Mouse (Mus musculus) myocyte (in vitro differentiated cells): ENCODE data around the gene Gm37240. TPM values are rescaled to one million over a fixed set of nuclear protein-coding genes. Genes with fewer than 3 reads are reported as not detected.

Source experiments
- H3K27me3 ChIP-seq: one replicate; pipeline ENCODE4 v1.6.1; 2011; ENCODE audit not compliant: control insufficient read depth, insufficient read depth, insufficient read length
- H3K36me3 ChIP-seq: one replicate; pipeline ENCODE4 v1.6.1; 2011; ENCODE audit not compliant: control insufficient read depth, insufficient read depth
- H3K4me2 ChIP-seq: one replicate; pipeline ENCODE4 v1.6.1; 2011; ENCODE audit warnings: low read depth, control low read depth
- H3K4me3 ChIP-seq: one replicate; pipeline ENCODE4 v1.5.1; 2011; ENCODE audit warnings: mild to moderate bottlenecking, control low read depth, moderate library complexity
- H3K79me2 ChIP-seq: one replicate; pipeline ENCODE4 v1.6.1; 2011; ENCODE audit not compliant: control insufficient read depth, insufficient read depth
- H3ac ChIP-seq: one replicate; pipeline ENCODE4 v1.6.1; 2011; ENCODE audit not compliant: control insufficient read depth, insufficient read length
- CEBPB ChIP-seq: IDR thresholded peaks from 2 replicates; pipeline ENCODE4 v1.6.1; 2011; ENCODE audit warnings: mild to moderate bottlenecking, moderate library complexity; ENCODE audit not compliant: poor library complexity, insufficient read depth, severe bottlenecking
- E2F4 ChIP-seq: IDR thresholded peaks from one replicate; pipeline ENCODE4 v1.6.1; 2011; ENCODE audit warnings: mild to moderate bottlenecking, control low read depth, moderate library complexity; ENCODE audit not compliant: insufficient read depth
- MAX ChIP-seq: IDR thresholded peaks from one replicate; pipeline ENCODE4 v1.6.1; 2011; ENCODE audit warnings: low read depth, mild to moderate bottlenecking, control low read depth
- MYOD1 ChIP-seq, 3 experiments: IDR thresholded peaks; one replicate each; pipeline ENCODE4 v1.6.1; 2011; ENCODE audit warnings: control low read depth in 2 of 3, low read depth in 2 of 3, mild to moderate bottlenecking in 2 of 3, moderate library complexity in 1 of 3; ENCODE audit not compliant: insufficient read length in 2 of 3, control insufficient read depth in 1 of 3
- MYOG ChIP-seq, 3 experiments: IDR thresholded peaks; one replicate each; pipeline ENCODE4 v1.6.1; 2011; ENCODE audit warnings: control low read depth in 2 of 3, low read depth in 2 of 3, mild to moderate bottlenecking in 2 of 3; ENCODE audit not compliant: insufficient read length in 2 of 3, control insufficient read depth in 1 of 3, insufficient read depth in 1 of 3
- POLR2A ChIP-seq: IDR thresholded peaks from one replicate; pipeline ENCODE4 v1.6.1; 2011; ENCODE audit warnings: low read depth, mild to moderate bottlenecking, control low read depth, moderate library complexity; ENCODE audit not compliant: insufficient read length
- POLR2AphosphoS2 ChIP-seq: IDR thresholded peaks from one replicate; pipeline ENCODE4 v1.6.1; 2011; ENCODE audit warnings: low read depth, control low read depth; ENCODE audit not compliant: insufficient read length
- REST ChIP-seq: IDR thresholded peaks from one replicate; pipeline ENCODE4 v1.6.1; 2011; ENCODE audit warnings: mild to moderate bottlenecking, control low read depth, moderate library complexity; ENCODE audit not compliant: insufficient read depth, insufficient read length
- SRF ChIP-seq: IDR thresholded peaks from one replicate; pipeline ENCODE4 v1.6.1; 2011; ENCODE audit warnings: low read depth; ENCODE audit not compliant: control insufficient read depth, insufficient read length
- TCF12 ChIP-seq: IDR thresholded peaks from one replicate; pipeline ENCODE4 v1.6.1; 2011; ENCODE audit warnings: mild to moderate bottlenecking, control low read depth; ENCODE audit not compliant: poor library complexity, insufficient read depth, severe bottlenecking
- TCF3 ChIP-seq: IDR thresholded peaks from one replicate; pipeline ENCODE4 v1.6.1; 2011; ENCODE audit warnings: low read depth, control low read depth; ENCODE audit not compliant: insufficient read length
- USF1 ChIP-seq: IDR thresholded peaks from one replicate; pipeline ENCODE4 v1.6.1; 2011; ENCODE audit warnings: low read depth, mild to moderate bottlenecking, control low read depth, moderate library complexity
- polyA plus RNA-seq: library from polyadenylated mRNA; unstranded; fragments of >200 nt; fragmentation: generic; extraction: Trizol; gene quantifications from one replicate; pipeline ENCODE4 v1.2.1, GENCODE M21; 2012; ENCODE audit warnings: missing spikeins

Gene Gm37240
- polyA plus RNA-seq, 1 experiment, result 8.7 TPM

DNA sequence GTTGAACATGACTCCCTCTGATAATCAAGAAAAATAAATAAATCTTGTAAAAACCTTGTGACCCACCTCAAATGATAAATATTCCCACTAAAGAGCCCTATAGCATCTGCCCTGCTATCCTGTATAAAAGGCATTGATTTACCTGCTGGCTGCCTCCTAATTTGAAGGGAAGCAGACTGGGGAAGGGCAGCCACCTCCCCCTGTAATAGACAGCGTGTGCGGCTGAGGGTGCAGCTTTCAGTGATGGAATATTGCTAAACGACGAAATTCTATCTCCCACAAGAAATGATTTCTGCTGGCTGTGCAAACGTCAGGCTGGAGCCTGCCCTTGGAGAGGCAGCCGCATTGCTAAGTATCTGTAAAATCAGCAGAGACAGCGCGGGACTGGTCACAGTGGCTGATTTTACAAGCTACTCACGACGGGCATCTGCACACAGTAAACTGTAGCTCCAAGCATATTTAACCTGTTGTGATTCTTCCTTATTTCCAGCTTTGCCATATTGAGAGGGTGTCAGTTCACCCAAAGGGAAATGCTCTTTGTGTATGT lies 1147.2 kb downstream of the Gm37240 start:
- Histone ChIP-seq H3K79me2 (no peaks in the 10 kb centered on the region), H3K4me3 (no peak overlapping the region), H3K4me2 (no peak overlapping the region), H3ac (no peak overlapping the region), H3K27me3 (no peaks in the 10 kb centered on the region), H3K36me3 (no peaks in the 10 kb centered on the region)
- TF ChIP-seq MYOD1 (IDR thresholded peaks at IDR 0.05; ENCODE audit: control insufficient read depth in 1 of 3, insufficient read length in 2 of 3, low read depth in 2 of 3) (no peak), MAX (no peak), MYOG (IDR thresholded peaks at IDR 0.05; ENCODE audit: control insufficient read depth in 1 of 3, insufficient read depth in 1 of 3, insufficient read length in 2 of 3, low read depth in 2 of 3) (no peak), POLR2A (no peak), TCF12 (no peak), USF1 (no peak), CEBPB (no peak), TCF3 (no peak)

DNA sequence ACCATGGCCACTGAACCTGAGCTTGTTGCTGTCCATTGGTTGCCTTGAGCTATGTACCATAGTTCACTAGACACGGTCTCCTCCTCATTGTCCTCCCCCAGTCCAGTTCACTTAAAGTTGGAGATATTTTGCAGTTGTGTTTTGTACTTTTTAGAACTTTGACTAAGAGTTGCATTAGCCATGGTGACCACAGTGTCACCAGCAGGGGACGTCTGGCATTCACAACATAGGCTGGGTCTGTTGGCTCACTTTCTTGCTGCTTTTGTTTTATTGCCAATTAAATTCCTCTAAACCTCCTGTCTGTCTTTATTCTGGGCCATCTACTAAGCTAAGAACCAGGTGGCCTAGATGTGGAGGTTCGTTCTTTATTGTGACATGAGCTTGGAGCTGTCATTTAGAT lies 1150.2 kb downstream of the Gm37240 start:
- H3K36me3 ChIP-seq, result no peaks in the 10 kb centered on the region
- no peaks in the 10 kb centered on the region for H3K27me3 ChIP-seq
- no peak overlapping the region for H3K4me2 ChIP-seq
- H3ac ChIP-seq, result no peak overlapping the region
- H3K4me3 ChIP-seq, result no peak overlapping the region
- TF ChIP-seq TCF3, result no peak
- no peak for TF ChIP-seq CEBPB
- TF ChIP-seq MAX, result no peak
- TF ChIP-seq POLR2A, result no peak
- no peak for TF ChIP-seq TCF12
- TF ChIP-seq POLR2AphosphoS2, result no peak
- TF ChIP-seq USF1, result no peak
- TF ChIP-seq E2F4, result no peak
- no peak for TF ChIP-seq MYOD1 (IDR thresholded peaks at IDR 0.05; ENCODE audit: control insufficient read depth in 1 of 3, insufficient read length in 2 of 3, low read depth in 2 of 3)
- no peak for TF ChIP-seq REST
- no peak for TF ChIP-seq SRF
- TF ChIP-seq MYOG (IDR thresholded peaks at IDR 0.05; ENCODE audit: control insufficient read depth in 1 of 3, insufficient read depth in 1 of 3, insufficient read length in 2 of 3, low read depth in 2 of 3), result no peak
- H3K79me2 ChIP-seq, result no peaks in the 10 kb centered on the region

DNA sequence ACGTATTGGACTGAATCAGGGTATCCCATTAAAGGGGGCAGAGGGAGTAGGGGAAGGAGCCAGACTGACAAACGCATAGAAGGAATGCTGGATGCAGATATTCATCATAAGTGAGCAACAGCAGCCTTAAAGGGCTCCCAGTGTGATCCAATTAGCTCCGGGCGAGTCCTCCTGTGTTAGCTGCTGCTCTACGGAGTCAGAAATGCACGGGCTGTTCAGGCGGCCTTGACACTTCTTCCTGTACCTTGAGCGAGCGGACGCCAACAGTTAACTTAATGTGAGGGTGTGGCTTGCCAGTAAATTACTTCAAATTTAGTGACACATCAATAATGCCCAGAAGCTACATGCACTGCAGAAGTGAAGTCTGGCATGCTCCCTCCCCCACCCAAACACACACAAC lies 1151.6 kb downstream of the Gm37240 start:
- Histone ChIP-seq H3K27me3 (no peaks in the 10 kb centered on the region), H3ac (no peak overlapping the region), H3K79me2 (no peaks in the 10 kb centered on the region), H3K4me2 (no peak overlapping the region), H3K4me3 (no peak overlapping the region), H3K36me3 (no peaks in the 10 kb centered on the region)
- TF ChIP-seq E2F4, result no peak
- no peak for TF ChIP-seq MYOD1 (IDR thresholded peaks at IDR 0.05; ENCODE audit: control insufficient read depth in 1 of 3, insufficient read length in 2 of 3, low read depth in 2 of 3)
- TF ChIP-seq SRF, result no peak
- no peak for TF ChIP-seq CEBPB
- TF ChIP-seq POLR2A, result no peak

DNA sequence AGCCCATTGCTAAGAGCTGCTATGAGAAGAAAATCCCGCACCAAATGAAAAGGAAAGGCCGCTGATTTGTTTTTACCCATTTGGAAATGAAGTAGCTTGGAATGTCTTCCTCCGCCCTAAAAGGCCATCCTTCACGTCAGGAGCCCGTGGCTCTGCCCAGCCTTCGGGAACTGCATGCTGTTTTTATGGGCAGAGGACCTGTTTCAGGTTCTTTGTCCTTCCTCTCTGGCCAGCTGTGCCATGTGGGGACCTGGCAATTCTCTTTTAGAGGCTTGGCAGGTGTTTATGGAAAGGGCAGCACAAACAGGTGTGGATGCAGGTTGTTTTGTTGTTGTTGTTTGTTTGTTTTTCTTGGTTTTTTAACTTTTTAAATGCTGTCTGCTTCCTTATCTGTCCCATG lies 1154.8 kb downstream of the Gm37240 start:
- H3K4me3 ChIP-seq, result no peak overlapping the region

DNA sequence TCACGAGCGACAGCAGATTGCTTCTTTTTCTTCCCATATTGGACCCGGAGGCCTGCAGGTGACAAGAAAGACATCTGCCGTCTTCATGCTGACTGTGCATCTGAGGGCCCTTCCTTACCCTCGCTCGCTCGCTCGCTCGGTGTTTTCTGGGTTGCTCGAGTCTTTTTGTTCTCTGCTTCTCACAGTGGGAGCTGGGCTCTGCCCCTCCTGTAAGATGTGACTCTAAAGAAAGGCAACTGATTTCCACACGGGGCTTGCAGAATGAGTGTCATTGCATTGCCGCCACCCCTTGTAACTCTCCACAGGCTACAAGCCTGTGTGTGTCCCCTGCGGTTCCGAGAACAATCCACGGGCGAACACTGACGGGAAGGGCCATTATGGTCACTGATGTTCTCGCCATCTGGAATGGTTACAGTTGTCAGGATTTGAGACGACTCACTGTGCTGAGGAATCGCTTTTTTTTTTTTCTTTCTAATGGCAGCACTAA lies 1155.3 kb downstream of the Gm37240 start:
- Histone ChIP-seq H3ac (no peak overlapping the region), H3K4me3 (no peak overlapping the region), H3K27me3 (no peaks in the 10 kb centered on the region), H3K36me3 (no peaks in the 10 kb centered on the region), H3K4me2 (peak overlapping the region; percentile 15), H3K79me2 (no peaks in the 10 kb centered on the region)
- TF ChIP-seq REST, result no peak
- TF ChIP-seq TCF3, result no peak
- TF ChIP-seq CEBPB, result no peak
- TF ChIP-seq USF1, result no peak
- no peak for TF ChIP-seq POLR2A
- no peak for TF ChIP-seq SRF
- TF ChIP-seq MYOD1 (IDR thresholded peaks at IDR 0.05; ENCODE audit: control insufficient read depth in 1 of 3, insufficient read length in 2 of 3, low read depth in 2 of 3), result no peak
- TF ChIP-seq MAX, result no peak

More for the DNA sequence above, 1154.8 kb downstream of the Gm37240 start:
- H3K27me3 ChIP-seq, result no peaks in the 10 kb centered on the region
- H3ac ChIP-seq, result no peak overlapping the region
- no peaks in the 10 kb centered on the region for H3K36me3 ChIP-seq
- H3K79me2 ChIP-seq, result no peaks in the 10 kb centered on the region
- peak overlapping the region; percentile 15 for H3K4me2 ChIP-seq
- TF ChIP-seq USF1, result no peak
- TF ChIP-seq E2F4, result no peak
- TF ChIP-seq POLR2A, result no peak
- TF ChIP-seq TCF12, result no peak
- TF ChIP-seq MAX, result no peak
- no peak for TF ChIP-seq MYOD1 (IDR thresholded peaks at IDR 0.05; ENCODE audit: control insufficient read depth in 1 of 3, insufficient read length in 2 of 3, low read depth in 2 of 3)
- no peak for TF ChIP-seq REST
- TF ChIP-seq SRF, result no peak
- TF ChIP-seq MYOG (IDR thresholded peaks at IDR 0.05; ENCODE audit: control insufficient read depth in 1 of 3, insufficient read depth in 1 of 3, insufficient read length in 2 of 3, low read depth in 2 of 3), result no peak
- no peak for TF ChIP-seq POLR2AphosphoS2
- no peak for TF ChIP-seq TCF3
- no peak for TF ChIP-seq CEBPB
